Mouse (Mus musculus): ENCODE data around the gene Cma2. TPM values are rescaled to one million over a fixed set of nuclear protein-coding genes. Genes with fewer than 3 reads are reported as not detected.

Cma2 gene
- polyA plus RNA-seq (2015; fragmentation: Nextera tagmentation; extraction: Ambion mirVana): 1.00 and 1.0 TPM in 2 replicates

DNA sequence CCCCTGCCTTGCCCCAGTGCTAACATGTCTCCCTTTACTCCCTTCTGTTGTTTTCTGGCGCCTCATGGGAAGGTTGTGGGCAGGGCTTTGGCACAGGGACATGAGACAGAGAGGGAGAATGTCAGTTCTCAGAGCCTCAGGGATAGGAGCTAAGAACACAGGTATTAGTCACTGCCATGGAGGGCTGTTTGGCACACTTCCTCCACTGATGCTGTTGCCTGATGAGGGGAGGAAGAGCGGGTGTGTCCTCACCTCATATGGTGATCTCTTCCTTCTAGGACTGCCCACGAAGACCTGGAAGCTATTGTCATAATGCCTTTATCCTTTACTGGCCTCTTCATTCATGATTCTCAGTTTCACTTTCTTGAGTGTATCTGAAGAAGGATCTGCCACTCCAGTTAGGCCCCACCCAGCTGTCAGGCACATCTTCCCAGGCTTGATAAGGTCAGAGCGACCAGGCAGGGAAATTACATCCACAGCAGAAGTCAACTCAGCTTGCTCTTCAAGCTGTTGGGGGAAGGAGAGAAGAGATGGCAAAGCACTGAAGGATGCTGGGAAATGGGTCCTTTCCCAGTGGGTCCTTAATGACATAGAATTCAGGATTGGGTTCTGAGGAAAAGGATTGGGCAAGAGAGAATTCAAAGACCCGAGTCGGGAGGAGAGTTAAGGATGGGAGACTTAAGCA lies at the start of gene Cma2:
TSS of gene Cma2 (plus strand) at position 635 of the 685 bp plus-strand sequence.
- ATAC-seq (ENCODE audit: insufficient number of reproducible peaks, low FRiP score, low TSS enrichment, low read depth): no peak
- WGBS: 84% methylated on average over 6 of the region's 6 CpGs
- no peak within 1 kb of the TSS for H3K4me3 ChIP-seq

DNA sequence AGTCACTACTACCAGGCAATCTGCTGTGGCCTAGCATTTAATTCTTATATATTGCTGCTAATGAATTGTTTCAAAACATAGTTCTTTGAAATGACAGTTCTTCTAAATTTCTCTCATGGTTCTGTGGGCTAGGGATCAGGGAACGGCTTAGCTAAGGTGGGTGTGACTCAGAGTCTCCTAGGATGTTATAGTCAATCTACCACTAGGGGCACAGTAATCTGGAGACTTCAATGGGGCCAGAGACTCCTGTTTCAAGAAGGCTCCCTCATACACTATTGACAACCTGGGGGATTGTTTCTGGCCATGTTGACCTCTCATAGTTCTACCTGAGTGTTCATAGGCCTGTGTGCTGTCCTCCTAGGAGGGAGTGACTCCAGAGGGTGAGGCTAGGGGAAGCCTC lies 45.3 kb upstream of the Cma2 start:
- no peak overlapping the region for H3K4me2 ChIP-seq
- H3K27ac ChIP-seq: no peak overlapping the region
- no peaks in the 10 kb centered on the region for H3K9me3 ChIP-seq
- H3K36me3 ChIP-seq: no peaks in the 10 kb centered on the region
- no peaks in the 10 kb centered on the region for H3K27me3 ChIP-seq
- H3K4me1 ChIP-seq: peaks cover 8% of the 10 kb centered on the region; the same call in 1 of the 2 replicates
- no peak overlapping the region for H3K4me3 ChIP-seq
- no peak overlapping the region for H3K9ac ChIP-seq
- no peak; the same call in 1 of the 2 replicates for ATAC-seq (ENCODE audit: insufficient number of reproducible peaks, low FRiP score, low TSS enrichment, low read depth)
- 19% methylated on average over 1 of the region's 1 CpGs for WGBS

More for the DNA sequence above, at the start of gene Cma2:
- no peak within 1 kb of the TSS for H3K4me2 ChIP-seq
- H3K9ac ChIP-seq: no peak within 1 kb of the TSS
- H3K9me3 ChIP-seq: no peaks in the 10 kb centered on the region
- no peaks in the 10 kb centered on the region for H3K4me1 ChIP-seq
- no peaks in the 10 kb centered on the region for H3K27me3 ChIP-seq
- no peak within 1 kb of the TSS for H3K27ac ChIP-seq
- H3K36me3 ChIP-seq: no peaks in the 10 kb centered on the region

DNA sequence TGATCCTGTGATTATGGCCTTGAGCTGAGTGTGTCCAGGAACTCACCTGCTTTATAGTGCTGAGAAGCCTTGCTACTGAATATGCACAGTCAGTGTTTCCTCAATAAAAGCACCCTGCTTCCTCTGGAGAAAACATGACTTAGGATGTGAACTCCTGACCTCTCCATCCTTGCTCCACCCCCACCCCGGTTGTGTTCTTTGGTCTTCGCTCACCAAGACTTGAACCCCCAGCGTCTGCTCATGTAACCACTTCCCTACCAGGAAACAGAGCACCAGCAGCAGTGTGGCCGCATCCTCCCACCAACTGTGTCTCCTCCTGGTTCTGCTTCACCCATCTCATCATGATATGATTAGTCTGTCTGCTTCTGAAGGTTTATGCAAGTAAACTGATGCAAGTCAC lies 37.4 kb upstream of the Cma2 start:
- no peak overlapping the region for H3K4me3 ChIP-seq
- no peaks in the 10 kb centered on the region for H3K27me3 ChIP-seq
- H3K4me2 ChIP-seq: no peak overlapping the region
- H3K27ac ChIP-seq: no peak overlapping the region
- no peak overlapping the region for H3K9ac ChIP-seq
- WGBS: 38% methylated on average over 4 of the region's 4 CpGs
- no peak for ATAC-seq (ENCODE audit: insufficient number of reproducible peaks, low FRiP score, low TSS enrichment, low read depth)
- H3K36me3 ChIP-seq: no peaks in the 10 kb centered on the region
- no peaks in the 10 kb centered on the region for H3K9me3 ChIP-seq
- no peaks in the 10 kb centered on the region; the same call in 1 of the 2 replicates for H3K4me1 ChIP-seq

DNA sequence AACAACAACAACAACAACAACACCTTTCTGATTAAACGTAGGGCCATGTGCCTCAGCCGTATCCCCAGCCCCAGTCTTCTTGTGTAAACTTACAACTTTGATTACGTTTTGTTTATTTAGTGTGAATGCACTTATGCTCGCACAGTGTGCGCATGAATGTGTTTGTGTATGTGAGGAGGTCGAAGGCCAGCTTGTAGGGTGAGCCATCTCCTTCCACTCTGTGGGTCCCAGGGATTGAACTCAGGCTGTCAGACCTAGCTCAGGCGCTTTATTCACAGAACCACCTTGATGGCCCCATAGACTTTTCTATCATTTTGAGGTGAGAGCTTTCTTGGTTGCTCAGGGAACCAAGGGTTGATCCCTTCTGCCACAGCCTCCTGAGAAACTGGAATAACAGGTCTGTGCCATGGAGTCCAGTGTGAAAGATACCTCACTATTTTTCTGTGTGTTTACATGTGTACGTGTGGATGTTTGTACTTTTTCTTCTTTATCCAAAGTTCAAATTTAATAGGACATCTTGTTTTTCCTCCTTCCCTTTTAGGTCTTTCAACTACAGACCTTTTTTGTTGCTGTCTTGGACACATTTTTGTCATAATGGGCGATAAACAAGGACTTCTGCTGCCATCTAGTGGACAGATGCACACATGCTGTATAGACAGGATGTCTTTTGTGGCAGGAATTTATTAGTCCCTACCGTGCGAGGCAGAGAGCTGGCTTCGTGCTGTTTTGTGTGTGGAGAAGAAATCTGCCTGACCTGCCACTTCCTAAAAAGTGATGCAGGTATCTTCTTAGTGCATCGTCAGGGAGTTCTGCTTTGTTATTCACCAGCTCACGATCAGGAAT lies 32.3 kb upstream of the Cma2 start:
- Histone ChIP-seq H3K36me3 (no peaks in the 10 kb centered on the region), H3K9me3 (no peaks in the 10 kb centered on the region), H3K9ac (no peak overlapping the region), H3K4me2 (peak overlapping the region; percentile 25; the same call in 1 of the 2 replicates), H3K27ac (no peak overlapping the region; the same call in 1 of the 2 replicates), H3K4me3 (no peak overlapping the region), H3K4me1 (no peaks in the 10 kb centered on the region; the same call in 1 of the 2 replicates), H3K27me3 (no peaks in the 10 kb centered on the region)
- ATAC-seq (ENCODE audit: insufficient number of reproducible peaks, low FRiP score, low TSS enrichment, low read depth): peak; percentile 63; the same call in 1 of the 2 replicates
- 39% methylated on average over 14 of the region's 14 CpGs for WGBS

DNA sequence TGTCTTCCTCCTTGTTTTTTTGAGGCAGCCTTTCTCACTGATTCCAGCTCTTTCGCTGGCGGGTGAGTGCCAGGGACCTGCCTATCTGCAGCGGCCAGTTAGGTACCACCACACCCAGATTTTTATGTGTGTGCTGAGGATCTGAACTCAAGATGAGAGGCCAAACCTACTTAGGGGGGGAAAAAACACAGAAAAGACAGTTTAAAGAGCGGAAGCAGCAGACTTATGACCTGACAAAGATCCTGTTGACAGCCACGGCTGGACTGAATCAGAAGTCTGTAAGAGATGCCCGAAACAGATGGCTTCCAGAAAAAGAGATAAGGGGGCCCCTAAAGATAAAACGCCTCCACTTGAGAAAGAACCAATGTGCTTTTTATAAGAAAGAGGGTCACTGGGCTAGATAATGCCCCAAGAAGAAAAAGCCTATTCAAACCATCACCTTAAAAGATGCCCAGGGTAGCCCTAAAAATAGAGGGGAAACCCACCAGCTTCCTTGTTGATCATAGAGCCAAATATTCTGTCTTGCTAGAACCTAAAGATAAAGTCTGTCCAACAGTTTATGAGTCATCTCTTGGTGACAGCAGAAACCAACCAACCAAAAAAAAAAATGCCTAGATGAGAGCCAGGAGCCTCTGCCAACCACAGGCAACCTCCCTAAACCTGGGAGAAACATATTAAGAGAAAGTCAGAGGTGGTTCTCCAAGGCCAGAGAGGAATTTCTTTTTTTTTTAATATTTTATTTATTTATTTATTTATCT lies 28.1 kb upstream of the Cma2 start:
- Histone ChIP-seq H3K9ac (no peak overlapping the region), H3K4me1 (no peaks in the 10 kb centered on the region), H3K27ac (no peak overlapping the region), H3K36me3 (no peaks in the 10 kb centered on the region), H3K4me2 (no peak overlapping the region), H3K27me3 (no peaks in the 10 kb centered on the region), H3K9me3 (no peaks in the 10 kb centered on the region), H3K4me3 (no peak overlapping the region)
- ATAC-seq (ENCODE audit: insufficient number of reproducible peaks, low FRiP score, low TSS enrichment, low read depth): no peak
- 34% methylated on average over 7 of the region's 7 CpGs for WGBS

DNA sequence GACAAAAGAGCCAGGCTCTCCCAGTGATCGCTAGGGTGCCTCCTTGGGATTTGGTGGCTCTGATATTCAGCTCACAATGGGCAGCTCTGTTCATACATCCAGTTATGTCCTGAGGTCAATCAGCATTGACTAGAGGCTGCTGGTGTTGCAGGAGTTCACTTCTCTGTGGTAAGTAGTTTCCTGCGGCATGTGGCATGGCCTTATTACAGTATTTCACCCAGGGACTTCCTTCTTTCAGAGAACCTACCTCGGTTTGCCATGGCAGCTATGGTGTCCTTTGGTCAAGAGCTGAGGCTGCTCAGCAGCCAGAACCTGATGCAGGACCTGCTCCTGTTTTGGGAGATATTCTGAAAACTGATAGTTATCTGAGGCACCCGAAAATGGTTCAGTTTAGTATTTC lies 23.9 kb upstream of the Cma2 start:
- Histone ChIP-seq H3K27me3 (no peaks in the 10 kb centered on the region), H3K4me1 (no peaks in the 10 kb centered on the region), H3K4me2 (no peak overlapping the region), H3K9ac (no peak overlapping the region), H3K9me3 (no peaks in the 10 kb centered on the region), H3K27ac (no peak overlapping the region), H3K36me3 (no peaks in the 10 kb centered on the region), H3K4me3 (no peak overlapping the region)
- no peak for ATAC-seq (ENCODE audit: insufficient number of reproducible peaks, low FRiP score, low TSS enrichment, low read depth)
- 84% methylated on average over 4 of the region's 4 CpGs for WGBS

DNA sequence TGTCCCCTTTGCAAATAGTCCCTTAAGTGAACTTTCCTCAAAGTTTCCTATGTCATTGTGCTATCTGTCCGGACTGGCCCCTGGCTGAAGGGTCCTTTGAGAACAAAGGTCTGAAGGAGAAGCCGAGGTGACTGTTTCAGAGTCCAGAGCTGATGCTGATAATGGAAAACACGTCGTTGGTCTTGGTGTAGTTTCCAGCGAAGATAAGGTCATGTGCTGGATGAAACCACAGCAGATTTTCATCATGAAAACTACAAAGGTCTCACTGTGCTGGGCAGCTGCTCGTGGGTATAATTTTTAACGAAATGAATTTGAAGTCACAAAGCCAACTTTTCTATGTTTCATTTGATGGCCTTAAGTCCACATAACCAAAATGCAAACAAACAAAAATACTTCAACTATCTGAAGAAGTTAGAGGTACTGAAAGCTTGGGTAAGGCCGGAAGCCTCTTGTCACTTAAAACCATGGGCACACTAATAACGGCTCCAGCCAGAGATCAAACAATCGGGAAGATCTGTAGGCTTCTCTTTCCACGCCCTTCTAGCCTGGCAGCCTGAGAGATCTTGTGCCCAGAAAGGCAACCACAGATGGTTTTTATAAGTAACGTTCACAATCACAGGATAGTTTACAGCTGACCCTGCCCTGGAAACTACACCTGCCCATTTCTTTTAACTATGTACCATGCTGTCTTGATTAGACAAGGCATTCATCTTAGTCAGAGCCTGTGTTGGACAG lies 21.4 kb upstream of the Cma2 start:
- Histone ChIP-seq H3K27ac (no peak overlapping the region), H3K9me3 (no peaks in the 10 kb centered on the region), H3K36me3 (no peaks in the 10 kb centered on the region), H3K4me1 (peaks cover 7% of the 10 kb centered on the region; the same call in 1 of the 2 replicates), H3K4me2 (no peak overlapping the region), H3K4me3 (no peak overlapping the region), H3K27me3 (no peaks in the 10 kb centered on the region), H3K9ac (no peak overlapping the region)
- 29% methylated on average over 12 of the region's 12 CpGs for WGBS
- no peak for ATAC-seq (ENCODE audit: insufficient number of reproducible peaks, low FRiP score, low TSS enrichment, low read depth)

DNA sequence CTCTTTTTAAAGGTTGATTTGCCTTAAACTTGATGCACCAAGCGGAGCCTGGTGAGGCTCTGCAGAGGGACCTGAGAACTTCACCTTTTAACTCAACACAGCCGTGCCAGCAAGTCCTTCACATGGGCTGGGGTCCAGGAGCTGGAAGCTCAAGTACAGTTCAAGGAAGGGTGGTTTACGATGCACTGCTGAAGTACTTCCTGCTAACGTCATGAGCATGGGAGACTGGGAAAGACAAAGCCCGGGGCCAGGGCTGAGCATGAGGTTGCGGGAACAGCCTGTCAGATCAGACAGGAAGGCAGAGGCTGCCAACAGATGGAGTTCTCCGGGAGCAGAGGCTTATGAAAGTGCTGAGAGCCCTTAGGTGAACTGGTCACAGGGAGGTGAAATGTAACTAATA lies 17.2 kb upstream of the Cma2 start:
- WGBS: 15% methylated on average over 7 of the region's 7 CpGs
- Histone ChIP-seq H3K27ac (no peak overlapping the region), H3K36me3 (no peaks in the 10 kb centered on the region), H3K4me1 (peaks cover 7% of the 10 kb centered on the region; the same call in 1 of the 2 replicates), H3K27me3 (no peaks in the 10 kb centered on the region), H3K4me3 (no peak overlapping the region), H3K9ac (no peak overlapping the region), H3K4me2 (no peak overlapping the region), H3K9me3 (no peaks in the 10 kb centered on the region)
- ATAC-seq (ENCODE audit: insufficient number of reproducible peaks, low FRiP score, low TSS enrichment, low read depth): 0 out of 2 replicates have a peak, but pooled peaks have one; percentile 24

DNA sequence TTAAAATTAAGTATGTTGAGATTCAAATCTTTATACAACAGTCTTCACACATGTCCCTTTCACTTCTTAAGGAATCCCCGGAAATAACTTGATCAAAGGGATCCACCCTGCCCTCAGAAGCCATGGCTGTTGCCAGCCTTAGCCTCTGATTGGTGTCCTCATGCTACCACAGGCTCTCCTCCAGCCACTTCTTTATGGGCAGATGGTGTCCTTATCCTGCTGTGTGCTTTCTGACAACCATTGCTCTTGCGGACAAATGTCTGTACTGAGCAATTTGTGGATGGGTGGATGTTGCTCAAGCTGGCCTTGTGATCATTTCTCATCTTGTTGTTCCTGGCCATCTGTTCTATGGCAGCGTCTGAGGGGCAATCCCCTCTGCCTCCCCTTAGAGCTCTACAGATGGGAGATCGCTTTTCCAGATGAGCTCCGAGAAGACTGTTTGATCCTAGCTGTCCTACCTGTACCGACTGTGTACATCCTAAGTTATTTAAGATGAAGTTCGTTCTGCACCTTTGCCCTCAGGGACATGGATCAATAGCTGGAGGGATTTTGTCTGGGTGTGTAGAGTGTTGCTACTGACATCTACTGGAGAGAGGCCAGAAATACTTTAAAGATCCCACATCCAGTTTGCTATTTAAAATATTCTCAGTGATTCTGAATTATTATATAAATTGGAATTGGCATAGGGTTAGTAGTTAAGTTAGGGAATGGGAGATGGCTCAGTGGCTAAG lies 10.5 kb upstream of the Cma2 start:
- Histone ChIP-seq H3K36me3 (no peaks in the 10 kb centered on the region), H3K9ac (no peak overlapping the region), H3K27me3 (0 out of 2 replicates have a peak, but pooled peaks cover 3% of the 10 kb centered on the region), H3K9me3 (no peaks in the 10 kb centered on the region), H3K4me3 (no peak overlapping the region), H3K4me2 (no peak overlapping the region), H3K4me1 (no peaks in the 10 kb centered on the region), H3K27ac (no peak overlapping the region)
- no peak for ATAC-seq (ENCODE audit: insufficient number of reproducible peaks, low FRiP score, low TSS enrichment, low read depth)
- WGBS: 25% methylated on average over 7 of the region's 7 CpGs

DNA sequence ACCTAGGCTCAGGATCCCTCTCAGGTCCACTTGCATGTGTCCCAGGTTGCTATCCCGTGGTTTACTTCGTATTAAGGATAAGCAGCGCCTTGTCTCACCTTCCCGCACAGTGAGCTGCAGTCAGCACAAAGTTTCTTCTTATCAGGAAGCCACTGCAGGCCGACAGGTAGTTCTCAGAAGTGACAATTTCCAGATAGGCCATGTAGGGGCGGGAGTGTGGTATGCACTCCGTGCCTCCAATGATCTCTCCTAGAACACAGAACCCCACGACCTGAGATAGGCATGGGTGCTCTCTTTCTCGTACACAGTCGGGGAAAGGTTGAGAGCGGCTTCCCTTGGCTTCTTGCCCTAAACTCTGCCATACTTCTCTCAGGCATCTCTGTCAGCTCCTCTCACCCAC lies 7.2 kb upstream of the Cma2 start:
- 79% methylated on average over 11 of the region's 11 CpGs for WGBS

More for the DNA sequence above, 7.2 kb upstream of the Cma2 start:
- Histone ChIP-seq H3K4me1 (no peaks in the 10 kb centered on the region), H3K36me3 (no peaks in the 10 kb centered on the region), H3K27ac (no peak overlapping the region), H3K27me3 (0 out of 2 replicates have a peak, but pooled peaks cover 3% of the 10 kb centered on the region), H3K4me2 (no peak overlapping the region), H3K9me3 (no peaks in the 10 kb centered on the region), H3K4me3 (no peak overlapping the region), H3K9ac (no peak overlapping the region)
- ATAC-seq (ENCODE audit: insufficient number of reproducible peaks, low FRiP score, low TSS enrichment, low read depth): no peak
